Mouse (Mus musculus): ENCODE measurements around the gene Scml4.

Gene Scml4

DNA sequence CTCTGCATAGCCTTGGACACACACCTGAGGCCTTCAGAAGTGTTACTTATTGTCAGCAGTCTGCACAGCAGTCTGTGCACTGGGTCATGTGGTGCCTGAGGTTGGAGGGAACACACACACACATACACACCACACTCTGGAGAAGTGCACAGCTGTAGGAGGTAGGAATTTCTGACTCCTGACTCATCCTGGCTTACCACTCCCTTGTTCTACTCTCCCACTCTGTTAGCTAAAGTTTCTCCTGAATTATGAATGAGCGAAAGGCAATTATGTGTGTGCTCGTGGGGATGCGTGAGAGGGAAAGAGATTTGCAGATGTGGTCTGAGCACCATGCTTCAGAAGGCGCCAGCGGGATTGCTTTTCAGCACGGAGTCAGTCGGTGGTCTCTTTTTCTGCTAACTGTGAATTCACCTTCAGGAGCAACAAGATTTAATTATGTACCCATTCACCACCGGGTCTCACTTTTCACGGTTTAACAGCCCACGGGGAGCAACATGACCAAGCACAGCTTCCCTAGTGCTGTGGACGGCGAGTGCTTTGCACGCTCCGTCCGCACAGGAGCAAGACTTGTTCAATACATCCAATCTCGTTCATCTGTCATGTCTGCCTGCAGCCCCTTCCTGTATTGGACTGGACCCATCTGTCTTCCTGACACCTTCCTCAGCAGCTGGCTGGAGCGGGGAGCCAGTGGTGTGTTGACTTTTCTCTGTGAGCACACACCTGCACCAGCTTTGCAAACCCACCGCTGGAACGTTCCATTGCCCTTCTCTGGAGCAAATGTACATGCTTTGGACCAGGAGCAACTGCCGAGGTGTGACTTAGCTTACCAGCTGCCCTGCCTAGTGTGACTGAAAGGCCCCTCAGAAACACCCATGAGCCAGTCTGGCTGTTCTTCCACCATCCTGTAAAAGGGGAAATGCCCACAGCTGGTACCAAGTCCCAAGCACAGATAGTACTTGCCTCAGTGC, 91.2 kb downstream of the Scml4 start:
- no peak for DNase-seq (ENCODE audit: low read depth, low spot score)

DNA sequence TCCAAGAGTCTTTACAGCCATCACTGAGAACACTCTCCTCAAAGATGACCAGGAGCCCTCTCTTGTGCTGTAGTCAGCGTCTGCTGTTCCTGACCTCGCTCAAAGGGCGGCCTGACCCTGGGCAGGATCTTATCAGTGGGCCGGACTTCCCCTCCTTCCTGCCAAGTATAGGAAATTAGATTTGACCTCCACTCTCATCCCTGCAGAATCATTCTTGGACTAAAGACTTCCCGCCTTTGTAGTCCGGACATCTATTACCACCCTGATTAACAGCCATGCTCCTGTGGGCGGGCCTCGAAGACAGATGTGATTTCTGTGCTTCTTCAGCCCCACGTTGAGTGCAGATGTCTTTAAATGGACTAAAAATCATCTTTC, 91.9 kb downstream of the Scml4 start:
- no peak for DNase-seq (ENCODE audit: low read depth, low spot score)

DNA sequence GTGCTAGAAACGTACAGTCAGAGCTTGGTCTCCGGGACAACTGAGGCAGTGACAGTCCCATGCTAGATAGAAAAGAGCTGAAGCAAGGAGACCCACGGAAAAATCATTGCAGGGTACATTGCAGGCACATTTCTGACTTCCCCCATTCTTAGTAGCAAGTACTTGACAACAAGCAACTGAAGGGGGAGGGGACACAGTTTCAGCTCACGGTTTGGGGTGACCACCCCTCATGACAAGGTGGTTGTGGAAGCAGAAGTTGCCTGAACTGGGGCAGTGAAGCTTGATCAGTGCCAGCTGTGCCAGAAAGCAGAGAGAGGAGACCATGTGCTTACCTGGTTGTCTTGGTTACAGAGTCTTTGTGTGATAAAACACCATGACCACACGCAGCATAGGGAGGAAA, 93.4 kb downstream of the Scml4 start:
- DNase-seq (ENCODE audit: low read depth, low spot score): no peak

DNA sequence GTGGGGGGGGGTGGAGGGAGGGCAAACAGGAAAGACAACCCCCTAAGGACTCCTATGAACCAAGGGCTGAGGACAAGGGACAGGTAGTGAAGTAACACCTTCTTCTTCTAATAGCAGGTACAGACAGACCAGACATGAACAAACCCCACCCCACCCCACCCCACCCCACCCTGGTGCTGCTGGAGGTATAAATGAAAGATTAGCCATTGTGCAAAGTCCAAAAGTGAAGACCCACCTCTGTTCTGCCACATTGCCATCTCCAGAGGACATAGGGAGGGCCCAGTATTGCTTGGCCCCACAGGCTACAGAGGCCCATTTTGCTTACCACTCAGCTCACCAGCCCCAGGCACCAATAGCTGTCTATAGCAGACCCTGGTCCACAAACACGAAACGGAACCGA, 95.0 kb downstream of the Scml4 start:
- DNase-seq (ENCODE audit: low read depth, low spot score): no peak

DNA sequence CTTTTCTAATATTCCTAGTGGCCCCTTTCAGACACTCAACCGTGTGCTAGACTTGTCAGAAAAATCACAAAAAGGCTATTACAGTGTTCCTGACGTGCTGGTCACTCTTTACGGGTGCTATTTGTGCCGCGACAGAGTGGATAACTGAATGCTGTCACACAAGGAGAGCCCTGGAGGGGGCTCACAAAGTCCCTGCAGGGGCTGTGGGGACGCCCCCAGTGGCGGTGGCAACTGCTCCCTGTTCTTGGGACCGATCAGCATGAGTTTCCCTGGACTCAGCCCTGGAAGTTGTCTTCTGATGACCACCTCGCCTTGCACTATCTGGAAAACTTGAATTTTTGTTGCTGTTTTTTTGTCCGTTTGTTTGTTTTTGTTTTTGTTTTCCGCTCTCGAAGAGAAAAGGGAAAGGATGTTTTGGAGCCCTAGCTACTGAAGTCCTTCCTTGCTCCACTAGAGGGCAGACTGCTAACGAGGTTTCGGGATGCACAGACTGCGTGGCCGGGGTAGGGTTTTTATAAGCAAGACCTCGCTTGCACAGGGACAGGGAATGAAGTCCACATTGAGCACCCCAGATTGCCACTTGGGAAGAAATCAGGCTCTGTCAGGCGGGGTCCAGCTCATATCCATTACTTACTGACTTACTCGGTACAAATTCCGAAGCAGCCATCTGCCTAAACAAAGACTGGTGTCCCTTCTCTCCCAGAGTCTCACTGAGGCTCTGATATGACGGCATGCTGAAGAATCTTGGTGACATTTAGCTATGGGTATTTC, 97.9 kb downstream of the Scml4 start:
- no peak for DNase-seq (ENCODE audit: low read depth, low spot score)

DNA sequence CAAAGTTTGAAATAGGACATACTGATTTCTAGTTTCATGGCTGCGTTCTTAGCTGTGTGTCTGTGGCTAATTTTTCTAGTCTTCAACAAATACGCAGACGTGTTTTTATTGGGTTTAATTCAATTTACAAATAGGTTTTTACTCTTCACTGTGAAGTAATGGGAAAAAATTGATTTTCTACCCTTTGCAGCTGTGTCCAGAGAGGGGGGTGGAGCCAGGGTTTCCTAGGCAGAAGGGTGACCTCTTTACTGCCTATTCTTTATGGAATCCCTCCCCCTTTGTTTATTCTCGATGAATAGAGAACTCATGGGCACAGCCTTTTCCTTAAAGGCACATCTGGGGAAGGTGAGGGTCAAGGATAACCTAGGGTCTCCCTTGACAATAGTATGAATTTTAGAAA, 98.5 kb downstream of the Scml4 start:
- no peak for DNase-seq (ENCODE audit: low read depth, low spot score)

DNA sequence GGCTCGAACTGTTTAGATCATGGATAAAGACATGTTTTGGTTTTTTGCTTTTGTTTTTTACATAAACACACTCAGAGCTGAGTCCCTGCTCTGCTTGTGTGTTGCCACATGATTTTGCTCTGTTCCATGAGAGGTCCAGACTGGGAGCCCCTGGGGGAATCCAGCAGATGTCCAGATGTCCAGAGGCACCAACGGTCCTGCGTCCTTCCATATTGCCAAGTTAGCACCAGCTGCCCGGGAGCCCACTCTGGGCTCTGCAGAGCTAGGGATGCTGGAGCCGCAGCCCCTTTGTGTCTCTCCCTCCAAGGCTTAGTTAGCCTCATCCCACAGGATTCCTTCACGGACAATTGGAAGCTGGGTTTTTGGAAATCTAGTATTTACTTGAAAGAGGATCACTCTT, 101.6 kb downstream of the Scml4 start:
- DNase-seq (ENCODE audit: low read depth, low spot score): no peak

DNA sequence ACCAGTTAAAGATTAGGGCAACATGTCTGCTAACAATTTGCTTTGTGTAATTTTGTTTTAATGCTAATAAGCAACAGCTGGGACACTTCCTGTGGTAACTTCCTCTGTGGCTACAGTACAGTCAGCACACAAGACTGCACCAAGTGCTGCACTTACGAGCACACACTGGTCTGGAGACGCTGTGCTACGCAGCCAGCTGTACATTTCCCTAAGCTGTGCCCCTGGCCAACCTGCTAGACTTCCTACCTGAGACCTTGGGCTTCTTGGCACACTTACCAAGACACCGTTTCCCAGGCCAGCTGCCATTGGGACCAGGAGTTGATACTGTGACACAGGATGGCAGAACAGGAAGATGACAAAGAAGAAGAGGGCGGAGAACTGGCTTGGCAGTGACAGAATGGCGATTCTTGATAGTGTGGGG, 102.0 kb downstream of the Scml4 start:
- no peak for DNase-seq (ENCODE audit: low read depth, low spot score)

DNA sequence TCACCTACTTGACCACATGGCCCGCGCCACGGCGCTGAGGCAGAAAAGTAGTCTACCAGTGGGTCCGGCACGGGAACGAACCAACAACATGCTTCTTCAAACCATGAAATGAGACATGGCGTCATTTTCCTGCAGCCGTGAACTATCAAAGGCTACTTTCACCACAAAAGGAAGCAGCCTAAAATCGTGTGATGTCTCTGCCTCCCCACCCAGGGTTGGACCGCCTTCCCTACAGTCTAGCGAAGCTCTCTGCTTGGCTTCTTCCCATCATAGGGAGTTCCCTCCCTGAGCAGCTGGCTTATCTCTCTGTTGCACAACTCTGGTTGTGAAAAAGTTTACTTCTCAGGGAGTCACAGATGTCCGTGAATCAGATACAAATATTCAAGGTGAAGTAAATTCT, 102.5 kb downstream of the Scml4 start:
- no peak for DNase-seq (ENCODE audit: low read depth, low spot score)

DNA sequence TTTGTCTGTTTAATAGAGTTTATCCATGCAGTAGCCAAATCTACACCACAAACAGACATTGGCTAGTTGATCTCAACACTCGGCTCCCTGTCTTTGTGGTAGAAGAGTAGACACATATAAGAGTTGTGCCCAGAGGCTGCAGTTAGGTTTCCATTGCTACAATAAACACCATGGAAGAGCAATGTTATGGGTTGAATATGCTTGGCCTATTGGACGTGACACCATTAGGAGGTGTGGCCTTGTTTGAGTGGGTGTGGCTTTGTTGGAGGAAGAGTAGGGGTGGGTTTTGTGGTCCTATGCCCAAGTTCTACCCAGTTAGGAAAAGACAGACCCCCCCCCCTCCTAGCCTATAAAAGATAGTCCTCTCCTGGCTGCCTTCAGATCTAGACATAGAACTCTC, 102.9 kb downstream of the Scml4 start:
- DNase-seq (ENCODE audit: low read depth, low spot score): no peak

DNA sequence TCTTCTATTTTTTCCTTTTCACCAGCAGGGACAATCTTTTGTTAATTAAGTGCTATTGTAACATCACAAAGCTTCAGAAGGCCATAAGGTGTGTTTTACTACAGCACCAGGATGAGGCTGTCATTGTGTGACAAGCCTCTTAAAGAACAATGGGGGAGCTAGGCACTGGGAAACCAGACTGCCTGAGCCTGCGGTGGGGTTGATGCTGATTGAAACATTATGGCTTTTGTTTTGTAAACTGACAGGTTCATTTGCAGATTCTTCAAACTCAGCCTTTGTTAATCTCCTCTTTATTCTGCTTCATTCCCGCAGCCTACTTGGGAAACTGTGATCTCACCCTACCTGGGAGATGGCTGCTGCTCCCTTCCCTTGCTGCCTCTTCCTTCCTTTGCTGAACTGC, 108.2 kb downstream of the Scml4 start:
- DNase-seq (ENCODE audit: low read depth, low spot score): no peak

DNA sequence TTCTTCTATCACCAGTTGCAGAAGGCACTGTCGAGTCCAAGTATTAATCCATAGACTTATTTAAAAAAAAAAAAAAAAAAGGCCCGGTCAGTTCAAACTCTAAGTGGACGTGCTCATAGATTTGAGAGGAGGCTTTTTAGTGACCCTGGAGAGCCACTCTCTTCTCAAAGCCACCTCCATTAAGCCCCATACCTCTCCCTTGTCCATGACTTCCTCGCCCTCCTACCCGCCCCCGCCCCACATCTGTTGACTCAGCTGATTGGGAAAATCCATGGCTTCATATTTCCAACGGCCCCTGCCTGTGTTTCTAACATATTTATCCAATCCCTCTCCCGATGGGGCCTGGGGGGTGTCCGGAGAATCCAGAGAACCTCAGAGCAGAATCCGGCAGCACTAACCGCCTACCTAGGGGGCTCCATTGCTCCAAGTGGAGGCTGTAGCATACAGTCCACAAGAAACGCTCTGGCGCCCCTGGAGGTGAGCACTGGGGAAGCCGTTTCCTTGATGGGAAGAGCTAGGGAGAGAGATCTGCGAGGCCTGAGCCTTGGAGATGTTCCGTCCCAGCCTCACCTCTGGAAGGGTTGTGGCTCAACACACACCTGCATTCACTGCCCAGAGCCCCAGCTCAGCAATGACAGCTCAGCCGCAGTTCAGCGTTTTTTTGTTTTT, 112.5 kb downstream of the Scml4 start:
- DNase-seq (ENCODE audit: low read depth, low spot score): no peak

DNA sequence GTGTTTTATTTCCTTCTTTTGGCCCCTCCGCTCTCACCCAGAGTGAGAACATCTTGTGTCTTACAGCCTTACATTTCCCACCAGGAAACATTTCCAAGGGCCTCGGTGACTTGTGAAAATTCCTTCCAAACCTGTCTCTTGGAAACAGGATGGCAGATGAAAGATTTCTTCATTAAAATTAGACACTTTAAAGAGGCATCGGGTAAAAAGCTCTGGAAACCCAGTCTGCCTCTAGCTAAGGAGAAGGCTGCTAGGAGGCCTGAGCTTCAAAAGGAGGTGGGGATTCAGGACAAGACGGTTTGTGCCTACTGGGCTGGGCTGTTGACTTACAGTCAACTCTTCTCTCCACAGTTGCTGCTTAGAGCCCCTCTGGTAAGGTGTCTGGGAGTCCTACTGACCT, 113.4 kb downstream of the Scml4 start:
- DNase-seq (ENCODE audit: low read depth, low spot score): no peak

DNA sequence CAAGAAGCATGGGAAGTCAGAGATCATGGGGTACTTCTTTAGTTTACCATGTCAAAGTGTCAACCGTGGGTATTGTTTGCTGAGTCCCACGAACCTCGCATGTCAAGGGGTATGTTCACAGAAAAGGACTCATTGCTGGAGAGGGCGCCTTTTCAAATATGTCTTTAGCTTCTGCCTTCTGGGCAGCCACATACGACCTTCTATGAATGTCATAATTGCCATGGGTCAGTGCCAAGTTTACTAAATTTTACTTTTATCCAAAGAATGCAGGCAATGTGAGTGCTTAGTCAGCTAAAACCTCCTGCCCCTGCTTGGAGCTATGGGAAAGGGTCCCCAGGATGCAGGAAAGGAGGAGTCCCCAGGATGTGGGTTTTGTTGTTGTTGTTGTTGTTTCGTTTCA, 116.4 kb downstream of the Scml4 start:
- DNase-seq (ENCODE audit: low read depth, low spot score): no peak

DNA sequence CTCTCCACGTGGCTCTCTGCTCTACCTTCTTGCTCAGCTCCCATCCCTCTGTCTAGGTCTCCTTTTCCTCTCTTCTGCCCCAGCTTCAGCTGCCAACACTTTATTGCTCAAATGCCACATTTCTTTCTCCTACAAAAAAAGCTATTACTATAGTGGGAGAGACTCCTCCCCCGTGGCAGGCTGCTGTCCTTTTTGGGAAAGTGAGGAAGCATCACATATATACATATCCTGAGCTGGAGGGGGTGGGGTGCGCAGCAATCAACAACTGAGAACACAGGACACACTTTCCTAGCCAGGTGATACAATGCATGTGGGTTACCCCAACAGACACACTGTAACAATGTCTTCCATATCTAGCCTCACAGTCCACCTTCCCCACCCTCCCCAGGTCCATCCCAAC, 118.2 kb downstream of the Scml4 start:
- DNase-seq (ENCODE audit: low read depth, low spot score): no peak

DNA sequence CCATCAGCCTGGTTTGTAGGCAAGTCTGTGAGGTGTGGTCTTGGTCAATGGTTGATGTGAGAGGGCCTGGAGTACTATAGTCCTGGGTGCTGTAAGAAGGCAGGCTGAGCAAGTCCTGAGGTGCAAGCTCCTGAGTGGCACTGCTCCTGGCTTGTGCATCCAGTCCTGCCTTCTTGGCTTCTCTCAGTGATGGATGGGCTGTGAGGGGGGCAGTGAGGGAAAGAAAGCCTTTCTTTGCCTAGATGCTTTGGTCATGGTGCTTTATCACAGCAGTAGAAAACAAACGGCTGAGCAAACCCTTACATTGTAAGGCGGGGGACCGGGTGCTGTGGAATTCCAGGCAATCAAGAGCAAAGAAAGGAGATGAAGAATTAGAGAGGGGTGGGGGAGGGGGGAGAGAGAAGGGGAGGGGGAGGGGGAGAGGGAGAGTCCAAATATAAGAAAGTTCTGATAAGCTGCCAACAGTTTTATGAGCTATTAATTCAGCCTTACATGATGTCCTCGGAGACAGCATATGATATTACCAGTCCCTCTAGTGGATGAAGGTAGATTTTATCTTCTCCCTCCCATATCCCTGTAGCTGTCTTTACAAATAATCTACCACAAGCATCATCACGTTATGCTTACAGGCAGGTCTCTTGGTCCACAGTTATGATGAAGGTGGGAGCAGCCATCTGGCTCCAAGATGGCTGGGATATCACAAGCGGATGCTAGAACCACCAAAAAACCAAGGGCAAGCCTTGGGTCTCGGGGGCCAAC, 121.0 kb downstream of the Scml4 start:
- DNase-seq (ENCODE audit: low read depth, low spot score): no peak

DNA sequence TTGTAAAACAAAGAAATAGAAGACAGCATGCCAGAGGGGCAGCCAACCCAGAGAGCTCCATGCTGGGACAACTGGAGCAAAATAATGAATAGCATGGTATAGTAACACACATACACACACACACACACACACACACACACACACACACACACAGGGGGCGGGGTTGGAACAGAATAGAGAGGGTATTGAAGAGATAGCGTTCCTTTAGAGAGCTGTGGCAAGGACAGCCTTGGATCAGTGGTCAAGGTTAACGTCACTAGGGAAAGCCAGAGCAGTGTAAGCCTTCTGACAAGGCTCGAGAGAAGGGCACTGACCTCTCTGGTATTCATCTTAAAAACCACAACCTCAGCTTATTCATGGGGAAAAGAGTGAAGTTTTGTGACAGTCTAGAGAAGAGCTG, 124.7 kb downstream of the Scml4 start:
- no peak for DNase-seq (ENCODE audit: low read depth, low spot score)

DNA sequence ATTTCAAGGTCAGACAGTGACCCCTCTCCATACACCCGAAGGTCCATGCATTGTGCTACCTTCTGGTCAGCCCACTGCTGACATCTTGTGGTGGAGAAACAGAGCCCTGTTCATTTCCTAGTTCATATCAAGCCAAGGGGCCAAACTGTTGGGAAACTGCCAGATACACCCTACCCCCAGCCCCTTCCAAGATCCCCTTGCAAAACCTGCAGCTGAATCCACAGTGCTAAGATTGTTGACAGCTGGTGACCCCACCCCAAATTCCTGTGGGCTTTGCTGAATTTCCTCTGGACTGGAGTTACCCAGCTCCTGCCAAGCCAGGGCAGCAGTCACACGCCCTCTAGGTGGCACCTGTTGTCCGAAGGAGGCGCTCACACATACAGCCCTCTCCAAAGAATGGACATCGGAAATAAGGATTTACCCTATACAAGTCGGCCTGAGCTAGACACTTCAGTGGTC, 127.5 kb downstream of the Scml4 start:
- no peak for DNase-seq (ENCODE audit: low read depth, low spot score)

DNA sequence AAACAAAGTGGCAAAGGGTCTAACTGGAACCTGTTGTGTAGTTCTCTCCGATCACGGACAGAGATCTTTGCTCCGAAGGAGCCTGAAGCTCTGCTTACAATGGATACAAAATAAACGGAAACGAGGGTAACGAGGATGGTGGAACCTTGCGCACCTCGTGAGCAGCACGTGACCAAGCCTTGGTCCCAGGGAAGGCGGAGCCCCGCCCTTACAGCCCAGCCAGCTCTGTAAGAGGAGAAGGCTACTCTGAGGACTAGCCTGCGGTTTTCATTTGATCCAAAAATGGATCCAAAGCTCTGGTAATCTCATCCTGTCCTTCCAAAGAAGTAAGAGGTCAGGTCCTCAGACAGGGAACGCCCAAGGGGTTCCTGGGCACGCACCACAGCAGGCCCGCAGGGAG, 128.5 kb downstream of the Scml4 start:
- no peak for DNase-seq (ENCODE audit: low read depth, low spot score)

DNA sequence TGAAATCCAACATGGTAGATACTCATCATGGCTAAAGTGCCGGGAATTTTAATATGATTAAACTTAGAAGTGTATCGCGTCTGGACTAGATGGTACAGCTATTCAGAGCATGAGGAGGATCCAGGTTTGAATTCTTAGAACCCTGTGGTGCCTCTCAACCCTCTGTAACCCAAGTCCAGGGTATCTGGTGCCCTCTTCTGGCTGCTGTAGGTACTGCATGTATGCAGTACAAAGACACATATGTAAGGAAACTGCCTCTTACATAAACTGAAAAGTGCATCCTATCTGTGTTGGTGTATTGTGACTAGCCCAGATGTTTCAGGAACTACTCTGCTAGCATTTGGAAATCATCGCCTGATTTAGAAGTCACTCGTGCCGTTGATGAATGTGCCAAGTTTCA, 129.7 kb downstream of the Scml4 start:
- peak; percentile 27 for DNase-seq (ENCODE audit: low read depth, low spot score)

DNA sequence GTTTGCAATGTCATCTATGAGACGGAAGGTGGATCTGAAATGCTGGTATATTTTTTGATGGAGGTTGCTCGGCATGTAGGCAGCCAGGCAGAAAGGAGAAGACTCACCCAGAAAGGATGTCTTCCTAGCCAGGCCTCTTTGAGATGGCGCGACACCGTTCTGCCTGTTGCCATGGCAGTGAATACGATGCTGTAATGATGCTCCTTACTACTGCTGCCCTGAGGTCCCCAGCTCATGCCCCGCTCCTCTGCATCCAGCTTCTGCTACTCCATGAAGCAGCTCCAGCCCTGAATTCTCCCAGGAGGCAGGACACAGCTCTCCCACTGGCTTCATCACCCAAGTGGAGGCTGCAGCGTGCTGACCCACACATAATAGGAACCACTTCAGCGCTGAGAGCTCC, 130.8 kb downstream of the Scml4 start:
- no peak for DNase-seq (ENCODE audit: low read depth, low spot score)

Measured in c-Kit-negative CD71-positive TER-119-positive erythroid progenitor cells, embryonic 14.5 days (primary cell).